Mouse (Mus musculus) skeletal muscle tissue, adult 2 months (tissue): ENCODE results near the gene Os9.
"Not testable (repeated sequence)": the region's sequence is repeated elsewhere in the genome, so short reads cannot be mapped to it uniquely, and the experiment has no call there.

Source experiments
- DNase-seq: peaks from one replicate; pipeline ENCODE4 v3.0.0-alpha.2; 2012; ENCODE audit warnings: low read depth, low spot score

The Os9 gene

GRCm38 (mm10) chr10:127080901-127081780 lies 39.8 kb downstream of the Os9 start:
- DNase-seq, result no peak

GRCm38 (mm10) chr10:127079665-127080391 lies 41.1 kb downstream of the Os9 start:
- no peak for DNase-seq

GRCm38 (mm10) chr10:127078677-127079575 lies 42.0 kb downstream of the Os9 start:
- DNase-seq, result no peak

GRCm38 (mm10) chr10:127078001-127078676 lies 42.8 kb downstream of the Os9 start:
- no peak for DNase-seq

- DNase-seq, result no peak
Observed at GRCm38 (mm10) chr10:127077515-127077914, 43.4 kb downstream of the Os9 start.

- no peak for DNase-seq
Observed at GRCm38 (mm10) chr10:127076082-127076481, 44.8 kb downstream of the Os9 start.

GRCm38 (mm10) chr10:127075651-127076050 lies 45.3 kb downstream of the Os9 start:
- no peak for DNase-seq

- no peak for DNase-seq
Observed at GRCm38 (mm10) chr10:127075080-127075479, 45.9 kb downstream of the Os9 start, which contains the start of gene Agap2. Gene Agap2, plus strand, starts transcription at chr10:127075284.

GRCm38 (mm10) chr10:127073981-127074380 lies 47.0 kb downstream of the Os9 start:
- no peak for DNase-seq

GRCm38 (mm10) chr10:127072969-127073368 lies 48.0 kb downstream of the Os9 start:
- not testable (repeated sequence) for DNase-seq

GRCm38 (mm10) chr10:127072270-127072669 lies 48.7 kb downstream of the Os9 start:
- not testable (repeated sequence) for DNase-seq

- DNase-seq, result no peak
Observed at GRCm38 (mm10) chr10:127071203-127071602, 49.7 kb downstream of the Os9 start.

- peak; percentile 96 for DNase-seq
Observed at GRCm38 (mm10) chr10:127070190-127071121, 50.5 kb downstream of the Os9 start, which contains the start of gene Tspan31. Gene Tspan31, minus strand, starts transcription at chr10:127070264.

- no peak for DNase-seq
Observed at GRCm38 (mm10) chr10:127069281-127070189, 51.4 kb downstream of the Os9 start.

GRCm38 (mm10) chr10:127068360-127069038 lies 52.4 kb downstream of the Os9 start:
- no peak for DNase-seq

- no peak for DNase-seq
Observed at GRCm38 (mm10) chr10:127066519-127067018, 54.4 kb downstream of the Os9 start.

- DNase-seq, result no peak
Observed at GRCm38 (mm10) chr10:127065981-127066380, 55.0 kb downstream of the Os9 start.
